Mouse (Mus musculus) mouse embryonic stem cell (cell line): ENCODE measurements around the gene Igdcc3.
"Not testable (repeated sequence)": the region's sequence is repeated elsewhere in the genome, so short reads cannot be mapped to it uniquely, and the experiment has no call there.

Source experiments
- in situ Hi-C, 2 experiments: fragments of 300-500 bp; cut with MboI; formaldehyde crosslinking; loops; 1 replicate in 1 of 2; 3 replicates in 1 of 2; pipeline ENCODE4 v1.14.3; 2019 to 2020; ENCODE audit warnings: low sequenced_read_pairs in 2 of 2, low pct_unique_long_range_greater_than_20kb in 1 of 2, mixed read lengths in 1 of 2; ENCODE audit not compliant: unreplicated experiment in 1 of 2

Igdcc3 gene

GRCm38 (mm10) chr9:65217661-65218060 is 76.7 kb downstream of the Igdcc3 start:
- in situ Hi-C loops, result no loop called here

- in situ Hi-C loops, result no loop called here
These were observed 77.9 kb downstream of the Igdcc3 start for GRCm38 (mm10) chr9:65218916-65219315.

- in situ Hi-C loops, result not testable (repeated sequence)
These were observed 79.4 kb downstream of the Igdcc3 start for GRCm38 (mm10) chr9:65220398-65220797.

GRCm38 (mm10) chr9:65223927-65224326 is 82.9 kb downstream of the Igdcc3 start:
- in situ Hi-C loops, result no loop called here

- in situ Hi-C loops, result no loop called here
These were observed 84.8 kb downstream of the Igdcc3 start for GRCm38 (mm10) chr9:65225795-65226194.

GRCm38 (mm10) chr9:65230250-65230649 is 89.3 kb downstream of the Igdcc3 start:
- in situ Hi-C loops, result loop anchor here in 1 of 2 experiments (10.0 kb wide), 1 partner anchor 185 kb away; no protein-coding TSS in a partner anchor

GRCm38 (mm10) chr9:65231284-65231683 is 90.3 kb downstream of the Igdcc3 start:
- in situ Hi-C loops, result loop anchor here in 1 of 2 experiments (10.0 kb wide), 1 partner anchor 184 kb away; no protein-coding TSS in a partner anchor

- in situ Hi-C loops, result loop anchor here in 1 of 2 experiments (10.0 kb wide), 1 partner anchor 181 kb away; no protein-coding TSS in a partner anchor
These were observed 92.4 kb downstream of the Igdcc3 start for GRCm38 (mm10) chr9:65233243-65233985.

- in situ Hi-C loops, result loop anchor here in 1 of 2 experiments (10.0 kb wide), 1 partner anchor 180 kb away; no protein-coding TSS in a partner anchor
These were observed 93.7 kb downstream of the Igdcc3 start for GRCm38 (mm10) chr9:65234734-65235133.
